Mouse (Mus musculus) liver, embryonic 12.5 days (tissue): Measurements from ENCODE around the gene Vps26b. TPM values are rescaled to one million over a fixed set of nuclear protein-coding genes. Genes with fewer than 3 reads are reported as not detected.

Source experiments
- ATAC-seq: fragments of 200-750 bp; cut with Nextera tagmentation; 2 replicates; pipeline ENCODE4 v1.8.0; 2017; ENCODE audit warnings: moderate number of reproducible peaks, mild to moderate bottlenecking, moderate library complexity
- H3K27ac ChIP-seq: fragments of 300-500 bp; sonication (generic); 2 replicates; pipeline ENCODE4 v1.5.1; 2016; ENCODE audit warnings: mild to moderate bottlenecking
- H3K27me3 ChIP-seq: fragments of 300-500 bp; sonication (generic); replicated peaks from 2 replicates; pipeline ENCODE4 v1.6.1; 2016; ENCODE audit warnings: mild to moderate bottlenecking, moderate library complexity
- H3K36me3 ChIP-seq: fragments of 300-500 bp; sonication (generic); 2 replicates; pipeline ENCODE4 v1.6.1; 2016; ENCODE audit warnings: mild to moderate bottlenecking, moderate library complexity
- H3K4me1 ChIP-seq: fragments of 300-500 bp; sonication (generic); 2 replicates; pipeline ENCODE4 v1.6.1; 2016
- H3K4me2 ChIP-seq: fragments of 300-500 bp; sonication (generic); 2 replicates; pipeline ENCODE4 v1.6.1; 2016; ENCODE audit warnings: mild to moderate bottlenecking, moderate library complexity
- H3K4me3 ChIP-seq: fragments of 300-500 bp; sonication (generic); 2 replicates; pipeline ENCODE4 v1.5.1; 2016; ENCODE audit warnings: mild to moderate bottlenecking, moderate library complexity
- H3K9ac ChIP-seq: fragments of 300-500 bp; sonication (generic); 2 replicates; pipeline ENCODE4 v1.6.1; 2016; ENCODE audit warnings: mild to moderate bottlenecking, moderate library complexity
- H3K9me3 ChIP-seq: fragments of 300-500 bp; sonication (generic); replicated peaks from 2 replicates; pipeline ENCODE4 v1.6.1; 2016; ENCODE audit warnings: mild to moderate bottlenecking, moderate library complexity
- WGBS: fragments of 180-500 bp; shearing (Covaris S2); methylation state at CpG from one replicate; pipeline ENCODE4 v1.1.7; 2016; ENCODE audit not compliant: insufficient replicate concordance; 5-methylcytosine and 5-hydroxymethylcytosine counted together
- polyA plus RNA-seq: library from polyadenylated mRNA; unstranded; fragments of >200 nt; fragmentation: Nextera tagmentation; extraction: Ambion mirVana; gene quantifications from 2 replicates; pipeline ENCODE4 v1.2.1, GENCODE M21; 2016

The Vps26b gene
- polyA plus RNA-seq, 1 experiment from 2014 or later: 18.9 TPM

DNA sequence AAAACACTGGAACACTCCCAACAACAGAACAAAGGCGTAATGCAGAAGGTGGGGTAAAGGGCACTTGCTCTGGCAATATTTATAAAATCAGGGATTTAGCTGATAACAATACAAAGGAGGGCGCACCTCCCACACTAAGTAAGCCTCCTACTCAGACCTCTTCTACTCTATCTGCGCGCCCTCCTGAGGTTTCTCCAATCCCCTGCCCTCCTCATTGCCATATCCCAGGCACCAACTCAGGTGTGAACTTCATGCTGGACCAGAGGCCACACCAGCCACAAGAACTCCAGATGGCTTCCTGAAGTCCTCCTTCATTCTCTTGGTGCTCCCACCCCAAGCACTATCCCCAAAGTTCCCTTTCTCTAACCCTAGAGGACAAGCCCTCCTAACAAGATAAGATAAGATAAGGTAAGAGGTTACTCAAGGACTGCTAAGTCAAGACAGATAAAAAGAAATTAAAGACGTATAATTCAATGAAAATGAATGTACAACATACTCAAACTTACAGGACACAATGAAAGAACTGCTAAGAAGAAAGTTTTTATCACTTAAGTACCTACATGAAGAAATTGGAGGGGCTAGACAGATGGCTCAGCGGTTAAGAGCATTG, 44.1 kb downstream of the Vps26b start:
- no peaks in the 10 kb centered on the region for H3K4me1 ChIP-seq
- WGBS: 68% methylated on average over 6 of the region's 6 CpGs
- H3K27me3 ChIP-seq: no peaks in the 10 kb centered on the region
- no peak overlapping the region for H3K4me3 ChIP-seq
- H3K4me2 ChIP-seq: no peak overlapping the region
- H3K9ac ChIP-seq: no peak overlapping the region
- no peaks in the 10 kb centered on the region for H3K9me3 ChIP-seq
- H3K36me3 ChIP-seq: peaks cover 57% of the 10 kb centered on the region
- H3K27ac ChIP-seq: no peak overlapping the region
- no peak for ATAC-seq

DNA sequence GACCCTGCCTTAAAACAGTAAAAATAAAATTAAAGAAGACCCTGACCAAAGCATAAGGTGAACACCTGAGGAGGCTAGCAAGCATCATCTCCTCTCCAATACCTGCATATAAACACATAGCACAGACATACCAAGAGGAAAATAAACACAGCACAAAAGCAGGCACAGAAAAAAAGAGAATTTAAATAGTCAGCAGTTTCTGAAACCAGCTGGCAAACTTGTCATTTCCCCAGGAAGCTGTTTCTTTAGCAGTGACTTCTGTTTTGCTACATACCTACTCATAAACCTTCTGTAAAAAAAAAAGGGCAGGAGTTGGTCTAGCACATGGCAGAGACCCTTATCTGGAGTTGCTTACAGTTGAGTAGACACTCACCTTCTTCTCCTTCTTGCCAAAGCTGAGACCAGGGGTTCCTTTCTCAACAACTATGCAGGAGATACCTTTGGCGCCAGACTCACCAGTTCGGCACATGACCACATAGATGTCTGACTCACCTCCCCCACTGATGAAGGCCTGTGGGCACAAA, 44.7 kb downstream of the Vps26b start:
- WGBS: 94% methylated on average over 2 of the region's 2 CpGs
- peaks cover 51% of the 10 kb centered on the region for H3K36me3 ChIP-seq
- no peaks in the 10 kb centered on the region for H3K27me3 ChIP-seq
- no peak overlapping the region for H3K9ac ChIP-seq
- no peak overlapping the region for H3K4me3 ChIP-seq
- H3K4me1 ChIP-seq: no peaks in the 10 kb centered on the region
- H3K9me3 ChIP-seq: no peaks in the 10 kb centered on the region
- no peak overlapping the region for H3K4me2 ChIP-seq
- no peak overlapping the region for H3K27ac ChIP-seq
- ATAC-seq: no peak

DNA sequence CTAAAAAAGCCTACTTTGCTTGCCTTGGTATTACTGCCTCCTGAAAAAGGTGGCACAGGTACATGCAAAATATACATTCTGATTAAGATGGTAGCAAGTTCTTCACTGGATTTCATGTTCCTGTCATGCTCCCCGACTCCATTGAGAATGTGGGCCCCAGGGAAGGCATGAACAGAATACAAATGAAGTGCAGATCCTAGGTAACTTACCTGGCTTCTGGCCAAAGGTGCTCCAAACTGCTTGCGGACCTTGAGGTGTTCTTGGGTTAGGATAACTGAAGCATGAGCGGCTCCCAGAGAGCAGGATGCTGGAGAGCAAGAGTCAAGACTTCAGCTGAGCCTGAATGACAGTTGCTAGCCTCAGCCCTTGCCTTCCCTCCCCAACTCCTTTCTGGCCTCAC, 51.1 kb downstream of the Vps26b start:
- Histone ChIP-seq H3K9me3 (no peaks in the 10 kb centered on the region), H3K27ac (no peak overlapping the region), H3K4me1 (no peaks in the 10 kb centered on the region), H3K9ac (no peak overlapping the region), H3K36me3 (peaks cover 45% of the 10 kb centered on the region), H3K27me3 (no peaks in the 10 kb centered on the region), H3K4me2 (no peak overlapping the region), H3K4me3 (no peak overlapping the region)
- no peak for ATAC-seq
- 63% methylated on average over 3 of the region's 3 CpGs for WGBS

DNA sequence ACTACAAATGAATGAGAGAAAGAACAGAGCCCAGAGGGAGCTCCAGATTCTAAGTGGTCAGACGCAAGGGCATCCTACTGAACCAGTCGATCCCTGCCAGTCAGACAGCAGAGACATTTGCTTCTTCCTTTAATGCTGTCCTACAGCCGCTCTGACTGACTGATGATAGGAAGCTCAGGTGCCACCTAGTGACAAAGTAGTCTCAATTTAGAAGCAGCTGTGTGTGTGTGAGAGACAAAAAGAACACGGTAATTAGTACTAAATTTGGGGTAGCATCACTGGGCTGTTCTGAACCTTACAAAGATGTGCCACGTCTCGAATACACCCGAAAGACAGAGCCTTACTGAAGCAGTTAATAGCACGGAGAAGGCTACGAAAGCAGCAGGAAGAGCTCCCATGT, 52.1 kb downstream of the Vps26b start:
- H3K9me3 ChIP-seq: no peaks in the 10 kb centered on the region
- no peaks in the 10 kb centered on the region for H3K27me3 ChIP-seq
- WGBS: 71% methylated on average over 9 of the region's 9 CpGs
- peaks cover 44% of the 10 kb centered on the region for H3K36me3 ChIP-seq
- ATAC-seq: no peak
- no peaks in the 10 kb centered on the region for H3K4me1 ChIP-seq
- H3K4me3 ChIP-seq: no peak overlapping the region
- H3K4me2 ChIP-seq: no peak overlapping the region
- no peak overlapping the region for H3K9ac ChIP-seq
- H3K27ac ChIP-seq: no peak overlapping the region

Other genes with a start within 250 kb of the Vps26b start
- gene Glb1l2, start 223.6 kb downstream of the Vps26b start, polyA plus RNA-seq: 0.14 and 0.19 TPM in 2 replicates
- not detected in 2 replicates for gene Glb1l3, start 169.2 kb downstream of the Vps26b start, polyA plus RNA-seq
- not detected in 2 replicates for gene Gm1110, start 107.0 kb downstream of the Vps26b start, polyA plus RNA-seq
- 14.2 and 14.4 TPM in 2 replicates for gene Acad8, start 30.5 kb downstream of the Vps26b start, polyA plus RNA-seq
- gene Thyn1, start 30.4 kb downstream of the Vps26b start, polyA plus RNA-seq: 75.4 and 83.0 TPM in 2 replicates
- 42.9 and 43.2 TPM in 2 replicates for gene Ncapd3, start 110 bp upstream of the Vps26b start, polyA plus RNA-seq
- gene Jam3, start 125.4 kb upstream of the Vps26b start, polyA plus RNA-seq: 12.0 and 12.6 TPM in 2 replicates